Mouse (Mus musculus): Measurements from ENCODE around the gene Shmt2. TPM values are rescaled to one million over a fixed set of nuclear protein-coding genes. Genes with fewer than 3 reads are reported as not detected.

The Shmt2 gene
- not detected in 2 replicates for polyA plus RNA-seq (2012; ENCODE audit: insufficient read depth, insufficient read length, low replicate concordance, missing spikeins)

DNA sequence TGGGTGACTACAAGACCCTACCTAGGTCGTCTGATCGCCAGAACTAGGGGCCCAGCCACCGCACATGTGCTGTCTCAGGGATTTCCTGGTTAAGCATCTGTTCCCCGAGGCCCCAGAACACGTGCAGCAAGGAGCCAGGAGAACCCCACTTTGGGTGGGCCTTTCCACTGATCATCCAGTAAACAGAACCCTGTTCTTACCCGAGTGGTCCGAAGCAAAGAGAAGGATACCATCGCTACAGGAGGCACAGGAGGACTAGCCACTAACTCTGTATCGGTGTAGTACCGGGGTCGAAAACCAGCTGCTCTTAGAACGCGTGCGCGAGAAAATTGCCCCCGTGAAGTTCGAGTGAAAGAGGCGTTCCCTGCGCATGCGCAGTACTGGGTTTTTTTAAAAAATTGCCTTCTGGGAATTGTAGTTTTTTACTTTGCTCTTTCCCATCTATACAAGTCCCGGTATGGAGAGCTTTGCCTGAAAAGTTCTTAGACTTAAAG, at the start of gene Shmt2:
Shmt2 (minus strand) TSS at position 357 of the 494 bp plus-strand sequence.
- WGBS, result under 1% methylated on average over 21 of the region's 21 CpGs
- H3K27ac ChIP-seq (ENCODE audit: insufficient read depth, low read depth, low read length), result no peak within 1 kb of the TSS
- peaks cover 35% of the 10 kb centered on the region for H3K4me1 ChIP-seq (ENCODE audit: control insufficient read depth, insufficient read depth, low read length)

DNA sequence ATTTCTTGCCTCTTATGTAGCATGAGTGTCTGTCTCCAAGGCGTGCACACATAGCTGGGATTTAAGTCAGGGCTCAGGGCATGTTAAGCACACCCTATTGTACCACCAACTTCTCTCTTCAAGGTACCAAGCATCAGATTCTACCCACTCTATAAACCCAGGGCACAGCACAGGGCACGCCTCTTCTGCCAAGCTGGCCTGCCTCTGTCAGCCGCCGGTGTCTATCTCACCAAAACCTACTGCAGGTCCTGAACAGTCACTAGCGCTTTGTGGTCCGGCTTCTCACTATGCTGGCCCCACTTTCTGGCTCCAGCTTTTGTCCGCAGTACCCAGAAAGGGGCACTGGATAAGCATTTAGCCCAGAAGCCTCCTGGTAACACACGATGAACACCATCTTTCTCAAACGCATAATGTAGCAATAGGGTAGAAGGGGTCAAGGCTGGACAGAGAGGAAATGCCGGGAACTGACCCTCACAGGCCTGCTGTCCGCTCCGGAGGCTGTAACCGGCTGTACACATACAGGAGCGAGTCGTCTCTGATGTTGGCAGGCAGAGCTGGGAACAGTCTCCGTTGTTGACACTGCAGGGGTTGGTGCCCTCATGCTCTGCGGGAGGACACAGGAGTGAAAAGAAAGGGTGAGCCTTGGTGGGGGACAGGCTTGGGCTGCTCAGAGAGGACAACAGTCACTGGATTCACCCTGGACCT, 48.8 kb upstream of the Shmt2 start:
- WGBS, result 91% methylated on average over 17 of the region's 17 CpGs
- TF ChIP-seq POLR2A (IDR thresholded peaks at IDR 0.05; ENCODE audit: insufficient read depth, low read depth, low read length), result no peak
- TF ChIP-seq CTCF (IDR thresholded peaks at IDR 0.05; ENCODE audit: insufficient read depth, low read depth, low read length), result no peak
- H3K4me3 ChIP-seq (ENCODE audit: insufficient read depth, low read depth, low read length), result no peak overlapping the region
- no peak overlapping the region for H3K27ac ChIP-seq (ENCODE audit: insufficient read depth, low read depth, low read length)
- H3K4me1 ChIP-seq (ENCODE audit: control insufficient read depth, insufficient read depth, low read length), result peaks cover 4% of the 10 kb centered on the region

More for the DNA sequence above, at the start of gene Shmt2:
- H3K4me3 ChIP-seq (ENCODE audit: insufficient read depth, low read depth, low read length), result peak within 1 kb of the TSS; percentile 61
- TF ChIP-seq POLR2A (IDR thresholded peaks at IDR 0.05; ENCODE audit: insufficient read depth, low read depth, low read length) (no peak), CTCF (IDR thresholded peaks at IDR 0.05; ENCODE audit: insufficient read depth, low read depth, low read length) (no peak)

DNA sequence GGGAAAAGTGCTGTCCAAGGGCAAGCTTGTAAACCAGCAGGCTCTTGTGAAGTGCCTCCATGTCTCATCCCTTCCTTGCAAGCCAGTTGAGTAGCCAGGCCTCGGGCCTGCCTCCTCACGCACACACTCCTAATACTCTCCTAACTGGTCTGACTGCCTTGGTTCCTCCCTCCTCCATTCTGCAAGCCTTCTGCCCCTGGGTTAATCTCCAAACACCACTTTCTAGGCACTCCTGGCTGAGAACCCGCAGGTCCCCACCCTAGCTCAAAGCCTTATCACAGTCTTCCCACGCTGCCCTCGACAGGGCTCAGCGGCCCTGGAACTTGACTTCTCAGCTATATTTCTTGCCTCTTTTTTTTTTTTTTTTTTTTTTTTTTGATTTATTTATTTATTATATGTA, 48.1 kb upstream of the Shmt2 start:
- Histone ChIP-seq H3K4me3 (ENCODE audit: insufficient read depth, low read depth, low read length) (no peak overlapping the region), H3K27ac (ENCODE audit: insufficient read depth, low read depth, low read length) (no peak overlapping the region), H3K4me1 (ENCODE audit: control insufficient read depth, insufficient read depth, low read length) (peaks cover 7% of the 10 kb centered on the region)
- TF ChIP-seq CTCF (IDR thresholded peaks at IDR 0.05; ENCODE audit: insufficient read depth, low read depth, low read length), result no peak
- no peak for TF ChIP-seq POLR2A (IDR thresholded peaks at IDR 0.05; ENCODE audit: insufficient read depth, low read depth, low read length)
- 80% methylated on average over 6 of the region's 6 CpGs for WGBS

DNA sequence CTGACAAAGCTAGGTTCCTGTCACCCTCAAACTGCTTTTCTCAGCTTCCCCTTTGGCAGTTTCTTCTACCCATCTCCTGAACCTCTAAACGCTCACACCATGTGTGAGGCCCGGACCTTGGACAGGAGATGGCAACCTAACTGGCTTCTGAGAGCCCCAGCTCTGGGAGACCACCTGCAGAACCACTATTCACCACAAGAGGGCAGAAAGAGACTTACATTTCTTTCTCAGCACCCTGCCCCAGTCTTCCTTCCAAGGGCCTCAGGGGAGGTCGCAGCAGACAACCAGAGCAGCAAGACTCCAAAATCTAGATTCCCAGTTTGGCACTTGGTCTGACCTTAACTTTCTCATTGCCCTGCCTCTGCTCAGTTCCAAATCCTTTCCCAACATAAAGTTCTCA, 47.2 kb upstream of the Shmt2 start:
- H3K4me1 ChIP-seq (ENCODE audit: control insufficient read depth, insufficient read depth, low read length), result peaks cover 7% of the 10 kb centered on the region
- H3K27ac ChIP-seq (ENCODE audit: insufficient read depth, low read depth, low read length), result no peak overlapping the region
- 33% methylated on average over 3 of the region's 3 CpGs for WGBS
- TF ChIP-seq CTCF (IDR thresholded peaks at IDR 0.05; ENCODE audit: insufficient read depth, low read depth, low read length) (peak; percentile 72), POLR2A (IDR thresholded peaks at IDR 0.05; ENCODE audit: insufficient read depth, low read depth, low read length) (no peak)
- no peak overlapping the region for H3K4me3 ChIP-seq (ENCODE audit: insufficient read depth, low read depth, low read length)

DNA sequence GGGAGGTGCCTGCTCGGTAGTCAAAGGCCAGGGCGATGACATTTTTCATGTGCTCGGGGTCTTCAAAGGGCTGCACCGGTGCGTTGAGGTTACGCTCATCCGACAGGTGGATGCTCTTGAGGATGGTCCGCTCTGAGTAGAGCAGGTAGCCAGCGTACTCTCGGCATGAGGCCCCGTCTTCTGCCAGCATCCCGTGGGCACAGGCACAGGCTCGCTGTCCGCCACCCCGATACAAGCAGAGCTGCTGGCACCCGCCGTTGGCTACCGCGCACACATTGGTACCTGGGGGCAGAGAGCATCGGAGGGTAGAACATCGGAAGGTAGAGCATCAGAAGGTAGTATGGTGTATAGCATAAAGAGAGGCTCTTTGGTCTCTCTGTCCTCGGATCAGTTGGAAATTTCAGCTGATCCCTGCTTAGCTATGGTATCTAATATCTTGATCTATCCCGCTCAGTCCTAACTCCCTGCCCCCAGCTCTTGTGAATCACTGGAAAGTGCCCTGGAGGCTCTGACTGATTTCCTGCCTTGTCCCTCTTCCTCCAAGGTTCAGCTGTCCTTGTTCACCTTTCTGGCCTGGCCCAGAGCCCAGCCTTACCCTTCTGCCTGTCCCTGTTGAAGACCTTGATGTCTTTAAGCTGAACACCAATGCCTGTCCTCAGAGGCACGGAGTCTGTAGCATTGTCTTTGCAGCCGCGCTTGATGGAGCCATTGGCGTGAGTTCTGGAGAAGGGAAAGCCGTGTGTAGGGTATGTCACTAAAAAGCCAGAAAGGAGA, 44.5 kb upstream of the Shmt2 start:
- WGBS, result 93% methylated on average over 28 of the region's 28 CpGs
- Histone ChIP-seq H3K4me1 (ENCODE audit: control insufficient read depth, insufficient read depth, low read length) (peaks cover 7% of the 10 kb centered on the region), H3K4me3 (ENCODE audit: insufficient read depth, low read depth, low read length) (no peak overlapping the region)

DNA sequence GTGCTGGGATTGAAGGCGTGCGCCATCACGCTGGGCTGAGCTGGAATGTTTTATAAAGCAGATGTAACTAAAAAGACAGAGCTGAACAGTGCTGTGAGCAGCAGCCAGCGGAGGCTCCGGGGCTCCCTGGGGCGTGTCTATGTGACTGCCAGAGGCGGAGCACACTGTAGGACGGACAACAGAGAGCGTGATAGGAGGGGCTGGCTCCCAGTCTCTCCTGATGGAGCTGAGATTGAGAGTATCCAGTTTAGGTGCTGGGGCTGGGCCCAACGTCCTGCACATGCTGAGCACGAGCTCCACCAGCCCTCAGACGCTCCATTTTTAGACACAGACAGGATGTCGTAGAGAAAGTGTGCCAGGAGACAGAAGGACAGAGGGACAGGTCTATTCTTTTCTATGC, 42.1 kb upstream of the Shmt2 start:
- Histone ChIP-seq H3K27ac (ENCODE audit: insufficient read depth, low read depth, low read length) (no peak overlapping the region), H3K4me3 (ENCODE audit: insufficient read depth, low read depth, low read length) (no peak overlapping the region), H3K4me1 (ENCODE audit: control insufficient read depth, insufficient read depth, low read length) (0 out of 2 replicates have a peak, but pooled peaks cover 3% of the 10 kb centered on the region)
- TF ChIP-seq CTCF (IDR thresholded peaks at IDR 0.05; ENCODE audit: insufficient read depth, low read depth, low read length), result no peak
- TF ChIP-seq POLR2A (IDR thresholded peaks at IDR 0.05; ENCODE audit: insufficient read depth, low read depth, low read length), result no peak
- WGBS, result 36% methylated on average over 13 of the region's 13 CpGs

More for the DNA sequence above, 44.5 kb upstream of the Shmt2 start:
- TF ChIP-seq POLR2A (IDR thresholded peaks at IDR 0.05; ENCODE audit: insufficient read depth, low read depth, low read length) (no peak), CTCF (IDR thresholded peaks at IDR 0.05; ENCODE audit: insufficient read depth, low read depth, low read length) (no peak)
- H3K27ac ChIP-seq (ENCODE audit: insufficient read depth, low read depth, low read length), result no peak overlapping the region

DNA sequence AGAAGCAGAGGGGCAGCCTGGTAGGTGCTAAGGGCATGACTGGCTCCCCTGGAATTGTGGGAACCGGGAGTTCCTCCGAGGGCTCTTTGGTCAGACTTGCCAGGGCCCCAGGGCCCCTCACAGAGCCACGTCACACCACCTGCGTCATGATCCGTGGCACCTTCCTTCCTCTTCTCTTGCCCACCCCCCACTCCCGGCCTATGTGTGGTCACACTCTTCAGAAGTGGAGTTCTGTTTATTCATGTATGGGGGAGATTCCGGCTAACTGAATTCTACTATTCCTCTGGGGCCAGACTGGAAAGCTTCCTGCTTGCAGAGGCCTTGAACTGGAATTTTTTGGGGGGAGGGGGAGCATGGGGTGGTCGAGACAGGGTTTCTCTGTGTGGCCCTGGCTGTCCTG, 41.6 kb upstream of the Shmt2 start:
- TF ChIP-seq POLR2A (IDR thresholded peaks at IDR 0.05; ENCODE audit: insufficient read depth, low read depth, low read length) (no peak), CTCF (IDR thresholded peaks at IDR 0.05; ENCODE audit: insufficient read depth, low read depth, low read length) (no peak)
- Histone ChIP-seq H3K4me3 (ENCODE audit: insufficient read depth, low read depth, low read length) (no peak overlapping the region), H3K4me1 (ENCODE audit: control insufficient read depth, insufficient read depth, low read length) (0 out of 2 replicates have a peak, but pooled peaks cover 3% of the 10 kb centered on the region), H3K27ac (ENCODE audit: insufficient read depth, low read depth, low read length) (no peak overlapping the region)
- WGBS, result 74% methylated on average over 8 of the region's 8 CpGs

DNA sequence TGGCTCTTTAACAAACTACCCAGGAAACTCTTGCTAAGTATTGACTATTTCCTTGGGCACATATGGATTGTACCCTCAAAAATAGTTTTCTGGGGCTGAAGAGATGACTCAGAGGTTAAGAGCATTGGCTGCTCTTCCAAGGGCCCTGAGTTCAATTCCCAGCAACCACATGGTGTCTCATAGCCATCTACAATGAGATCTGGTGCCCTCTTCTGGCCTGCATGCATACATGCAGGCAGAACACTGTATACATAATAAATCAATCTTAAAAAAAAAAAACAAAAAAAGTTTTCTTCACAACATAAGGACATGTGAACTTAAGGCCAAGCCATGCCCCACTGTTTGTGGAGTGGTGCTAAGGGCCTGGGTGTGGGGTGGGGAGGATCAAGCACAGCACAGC, 38.9 kb upstream of the Shmt2 start:
- no peak for TF ChIP-seq CTCF (IDR thresholded peaks at IDR 0.05; ENCODE audit: insufficient read depth, low read depth, low read length)
- no peak for TF ChIP-seq POLR2A (IDR thresholded peaks at IDR 0.05; ENCODE audit: insufficient read depth, low read depth, low read length)
- Histone ChIP-seq H3K4me3 (ENCODE audit: insufficient read depth, low read depth, low read length) (no peak overlapping the region), H3K4me1 (ENCODE audit: control insufficient read depth, insufficient read depth, low read length) (0 out of 2 replicates have a peak, but pooled peaks cover 3% of the 10 kb centered on the region), H3K27ac (ENCODE audit: insufficient read depth, low read depth, low read length) (no peak overlapping the region)

DNA sequence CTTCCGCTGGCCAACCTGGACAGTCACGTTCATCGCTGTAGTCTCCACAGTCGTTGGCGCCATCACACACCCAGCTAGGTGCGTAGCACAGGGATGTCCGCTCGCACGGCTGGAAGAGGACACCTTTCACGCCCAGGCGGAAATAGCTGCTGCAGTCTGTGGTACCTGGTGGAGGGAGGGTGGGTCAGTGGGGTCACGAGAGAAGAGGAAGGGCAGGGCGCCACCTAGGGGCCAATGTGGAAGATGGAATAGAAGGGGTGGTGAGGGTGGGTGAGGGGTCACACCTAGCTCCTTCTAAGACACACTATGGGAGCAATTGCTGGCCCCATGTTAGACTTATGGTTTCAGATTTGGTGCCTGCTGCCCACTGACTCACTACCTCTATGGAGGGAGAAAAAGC, 35.2 kb upstream of the Shmt2 start:
- TF ChIP-seq CTCF (IDR thresholded peaks at IDR 0.05; ENCODE audit: insufficient read depth, low read depth, low read length) (0 out of 2 replicates have a peak, but pooled peaks have one; percentile 34), POLR2A (IDR thresholded peaks at IDR 0.05; ENCODE audit: insufficient read depth, low read depth, low read length) (no peak)
- Histone ChIP-seq H3K4me3 (ENCODE audit: insufficient read depth, low read depth, low read length) (no peak overlapping the region), H3K4me1 (ENCODE audit: control insufficient read depth, insufficient read depth, low read length) (no peaks in the 10 kb centered on the region), H3K27ac (ENCODE audit: insufficient read depth, low read depth, low read length) (no peak overlapping the region)
- WGBS, result 88% methylated on average over 13 of the region's 13 CpGs
